Mouse (Mus musculus) liver, adult 2 months (tissue): ENCODE measurements around the gene Fbxo6. TPM values are rescaled to one million over a fixed set of nuclear protein-coding genes. Genes with fewer than 3 reads are reported as not detected.
A peak's percentile ranks its signal among the peaks of the same experiment; 100 is the strongest.

Experiments used
- DNase-seq: peaks from one replicate; pipeline ENCODE4 v3.0.0-alpha.2; 2011; ENCODE audit warnings: low read depth, low spot score; ENCODE audit errors: extremely low read depth
- H3K27ac ChIP-seq: fragments of 200-500 bp; replicated peaks from 2 replicates; pipeline ENCODE4 v1.5.1; 2012; ENCODE audit warnings: low read depth, mild to moderate bottlenecking, control low read depth, inconsistent platforms, low read length; ENCODE audit not compliant: insufficient read depth
- H3K27me3 ChIP-seq: fragments of 200-500 bp; 2 replicates; pipeline ENCODE4 v1.6.1; 2012; ENCODE audit warnings: mild to moderate bottlenecking, moderate library complexity, low read length, inconsistent platforms; ENCODE audit not compliant: control insufficient read depth, insufficient read depth
- H3K36me3 ChIP-seq: fragments of 200-500 bp; 2 replicates; pipeline ENCODE4 v1.6.1; 2012; ENCODE audit warnings: low read length, inconsistent platforms; ENCODE audit not compliant: control insufficient read depth, insufficient read depth
- H3K4me1 ChIP-seq: fragments of 200-500 bp; 2 replicates; pipeline ENCODE4 v1.6.1; 2011; ENCODE audit warnings: low read length; ENCODE audit not compliant: control insufficient read depth, insufficient read depth
- H3K4me3 ChIP-seq: fragments of 200-500 bp; 2 replicates; pipeline ENCODE4 v1.5.1; 2011; ENCODE audit warnings: low read depth, mild to moderate bottlenecking, control low read depth, low read length, moderate library complexity; ENCODE audit not compliant: insufficient read depth
- H3K79me2 ChIP-seq: fragments of 200-500 bp; 2 replicates; pipeline ENCODE4 v1.6.1; 2012; ENCODE audit warnings: inconsistent platforms, mild to moderate bottlenecking, low read length, moderate library complexity; ENCODE audit not compliant: control insufficient read depth, insufficient read depth
- H3K9ac ChIP-seq: fragments of 200-500 bp; 2 replicates; pipeline ENCODE4 v1.6.1; 2012; ENCODE audit warnings: low read depth, mild to moderate bottlenecking, control low read depth, inconsistent platforms, low read length
- CTCF ChIP-seq: fragments of 200-500 bp; IDR thresholded peaks from 2 replicates; pipeline ENCODE4 v1.5.1; 2011; ENCODE audit warnings: low read depth, low read length, control low read depth
- POLR2A ChIP-seq: fragments of 200-500 bp; IDR thresholded peaks from 2 replicates; pipeline ENCODE4 v1.6.1; 2011; ENCODE audit warnings: low read length, control low read depth; ENCODE audit not compliant: insufficient read depth; ENCODE audit errors: extremely low read depth
- WGBS: fragments of 180-500 bp; shearing (Covaris S2); methylation state at CpG from one replicate; pipeline ENCODE4 v1.1.7; 2018; 5-methylcytosine and 5-hydroxymethylcytosine counted together
- polyA plus RNA-seq: library from polyadenylated mRNA; depleted of rRNA; stranded (reverse); fragments of >200 nt; gene quantifications from 2 replicates; pipeline ENCODE4 v1.2.3, GENCODE M21; 2012
- total RNA-seq: library from RNA; depleted of rRNA; stranded (reverse); fragments of >200 nt; gene quantifications from 2 replicates; pipeline ENCODE4 v1.2.3, GENCODE M21; 2014

The Fbxo6 gene
- total and polyA plus RNA-seq, 2 experiments, result 38.7 to 91.9 TPM

DNA sequence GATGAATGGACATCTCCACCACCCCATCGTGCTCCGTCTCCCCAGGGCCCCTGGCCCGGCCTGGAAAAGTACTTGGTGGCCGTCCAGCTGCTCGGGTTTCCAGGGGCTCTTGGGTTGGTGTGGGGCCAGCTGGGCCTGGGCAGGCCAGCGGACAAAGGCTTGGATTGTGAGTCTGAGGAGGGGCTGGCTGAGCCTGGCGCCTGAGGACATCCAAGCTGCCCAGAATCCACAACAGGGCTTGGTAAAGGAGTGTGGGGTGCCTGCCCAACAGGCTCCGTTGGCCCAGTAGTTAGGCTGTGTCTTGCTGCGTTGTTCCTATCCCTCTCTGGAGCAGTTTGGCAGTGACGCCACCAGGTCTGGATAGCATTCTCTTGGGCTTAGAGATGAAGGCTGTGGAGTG is 14.5 kb upstream of the Fbxo6 start:
- DNase-seq, result no peak
- Histone ChIP-seq H3K9ac (no peak overlapping the region), H3K36me3 (no peaks in the 10 kb centered on the region), H3K27ac (no peak overlapping the region), H3K79me2 (no peaks in the 10 kb centered on the region), H3K4me1 (peaks cover 1% of the 10 kb centered on the region; the same call in 1 of the 2 replicates), H3K4me3 (no peak overlapping the region), H3K27me3 (peaks cover 11% of the 10 kb centered on the region)
- 18% methylated on average over 10 of the region's 10 CpGs for WGBS
- TF ChIP-seq POLR2A, result no peak
- TF ChIP-seq CTCF, result no peak

DNA sequence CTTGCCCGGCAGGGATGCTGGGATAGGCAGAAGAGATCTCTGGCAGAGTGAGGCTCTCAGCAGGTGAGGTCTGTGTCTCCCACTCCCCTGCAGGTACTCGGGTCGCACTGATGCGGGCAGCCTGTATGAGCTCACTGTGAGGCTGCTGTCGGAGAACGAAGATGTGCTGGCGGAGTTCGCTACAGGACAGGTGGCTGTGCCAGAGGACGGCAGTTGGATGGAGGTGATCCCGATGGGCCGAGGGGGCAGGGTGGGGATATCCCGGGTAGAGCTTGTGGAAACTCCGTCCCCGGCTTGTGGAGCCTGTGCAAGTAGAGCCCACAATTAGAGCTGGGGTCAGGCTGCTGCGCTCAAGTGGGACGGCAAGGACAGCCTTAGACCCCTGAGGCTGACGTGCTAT is 13.6 kb upstream of the Fbxo6 start:
- H3K4me1 ChIP-seq, result peaks cover 2% of the 10 kb centered on the region
- H3K4me3 ChIP-seq, result no peak overlapping the region
- no peaks in the 10 kb centered on the region for H3K79me2 ChIP-seq
- WGBS, result 9% methylated on average over 17 of the region's 17 CpGs
- no peaks in the 10 kb centered on the region for H3K36me3 ChIP-seq
- H3K27me3 ChIP-seq, result peaks cover 16% of the 10 kb centered on the region
- no peak overlapping the region for H3K9ac ChIP-seq
- no peak overlapping the region for H3K27ac ChIP-seq
- TF ChIP-seq CTCF (no peak), POLR2A (no peak)
- DNase-seq, result no peak

DNA sequence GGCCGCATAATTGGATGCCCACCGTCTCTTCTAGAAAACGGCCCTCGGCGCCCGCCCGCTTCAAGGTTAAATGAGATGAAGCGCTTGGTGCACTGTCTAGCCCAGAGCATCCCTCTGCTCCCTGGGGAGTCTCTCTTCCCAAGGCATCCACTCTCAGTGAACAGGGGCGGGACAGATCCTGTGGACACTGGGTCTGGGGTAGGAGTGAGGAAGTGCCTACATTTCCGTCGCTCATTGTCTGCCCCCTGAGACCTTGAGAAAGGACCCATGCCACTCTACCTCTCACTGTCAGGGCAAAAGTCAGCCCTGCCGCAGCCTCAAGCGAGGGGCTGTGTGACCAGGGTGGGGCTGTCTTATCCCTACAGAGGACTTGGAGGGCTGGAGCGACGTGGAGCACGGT is 12.5 kb upstream of the Fbxo6 start:
- Histone ChIP-seq H3K4me1 (peaks cover 3% of the 10 kb centered on the region), H3K27ac (no peak overlapping the region), H3K9ac (no peak overlapping the region), H3K4me3 (no peak overlapping the region), H3K27me3 (peaks cover 15% of the 10 kb centered on the region), H3K79me2 (no peaks in the 10 kb centered on the region), H3K36me3 (no peaks in the 10 kb centered on the region)
- DNase-seq, result no peak
- WGBS, result 5% methylated on average over 16 of the region's 16 CpGs
- no peak for TF ChIP-seq CTCF
- no peak for TF ChIP-seq POLR2A

DNA sequence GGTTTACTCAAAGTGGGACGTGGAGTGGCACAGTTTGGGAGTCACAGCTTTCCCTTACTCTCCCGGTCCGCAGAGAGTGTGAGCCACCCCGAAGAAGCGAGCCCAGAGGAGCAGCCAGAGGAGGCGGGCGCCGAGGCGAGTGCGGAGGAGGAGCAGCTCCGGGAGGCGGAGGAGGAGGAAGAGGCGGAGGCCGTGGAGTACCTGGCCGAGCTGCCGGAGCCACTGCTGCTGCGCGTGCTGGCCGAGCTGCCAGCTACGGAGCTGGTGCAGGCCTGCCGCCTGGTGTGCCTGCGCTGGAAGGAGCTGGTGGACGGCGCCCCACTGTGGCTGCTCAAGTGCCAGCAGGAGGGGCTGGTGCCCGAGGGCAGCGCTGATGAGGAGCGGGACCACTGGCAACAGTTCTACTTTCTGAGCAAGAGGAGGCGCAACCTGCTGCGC is 12.1 kb upstream of the Fbxo6 start:
- Histone ChIP-seq H3K79me2 (no peaks in the 10 kb centered on the region), H3K9ac (peak overlapping the region; percentile 27; the same call in 1 of the 2 replicates), H3K36me3 (no peaks in the 10 kb centered on the region), H3K4me1 (peaks cover 5% of the 10 kb centered on the region), H3K27me3 (peaks cover 14% of the 10 kb centered on the region), H3K27ac (no peak overlapping the region), H3K4me3 (peak overlapping the region; percentile 13; the same call in 1 of the 2 replicates)
- peak; percentile 79 for DNase-seq
- WGBS, result 1% methylated on average over 29 of the region's 29 CpGs
- TF ChIP-seq POLR2A (no peak), CTCF (peak; percentile 94)

DNA sequence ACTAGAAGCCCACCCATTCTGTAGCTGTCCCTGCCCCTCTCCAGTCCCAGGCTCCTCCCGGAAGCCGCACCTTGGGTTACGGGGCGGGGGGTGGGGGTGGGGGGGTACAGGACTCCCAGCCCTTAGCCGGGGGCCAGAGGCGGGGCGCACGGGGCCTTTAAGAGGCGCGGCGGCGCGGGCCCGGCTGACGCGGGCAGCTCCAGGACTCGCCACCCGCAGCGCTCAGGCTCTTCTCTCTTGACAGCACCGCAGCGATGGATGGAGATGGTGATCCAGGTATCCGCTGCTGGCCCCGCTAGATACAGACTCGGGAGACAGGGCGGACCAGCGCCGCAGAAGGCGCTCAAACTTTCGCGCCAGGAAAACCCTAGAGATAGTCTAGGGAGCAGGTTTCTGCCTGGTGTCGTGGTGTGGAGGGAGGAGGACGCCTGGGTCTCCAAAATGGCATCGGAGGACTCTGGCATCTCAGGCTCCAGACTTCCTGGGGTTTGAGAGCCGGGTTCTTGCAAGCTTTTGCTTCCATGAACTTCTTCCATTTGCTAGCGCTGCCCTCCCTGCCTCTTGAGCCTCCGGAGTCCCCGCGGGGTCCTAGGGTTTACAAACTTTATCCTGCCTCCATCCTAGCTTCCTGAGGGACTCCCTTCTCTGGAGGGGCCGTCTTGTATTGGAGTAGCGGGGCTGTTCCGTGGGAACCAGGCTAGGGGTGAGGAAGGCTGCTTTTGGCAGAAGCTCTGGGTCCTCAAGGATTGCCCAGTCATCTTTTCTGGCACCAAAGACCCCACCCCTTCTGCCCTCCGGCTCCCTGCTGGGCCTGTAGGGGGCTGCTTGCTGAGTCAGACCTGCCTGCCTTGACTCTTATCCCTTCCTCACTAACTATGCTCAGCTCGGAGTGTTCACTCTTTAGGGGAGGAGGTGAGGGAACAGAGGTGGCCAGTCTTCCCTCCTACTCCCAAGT is 8.8 kb upstream of the Fbxo6 start, which contains the start of the genes Fbxo44 and Fbxo2:
Gene Fbxo44 (minus strand): TSS at position 47 of the 955 bp plus-strand sequence.
Gene Fbxo2 (plus strand): TSS at position 186 of the 955 bp plus-strand sequence.
- peaks cover 11% of the 10 kb centered on the region for H3K4me1 ChIP-seq
- H3K79me2 ChIP-seq, result no peaks in the 10 kb centered on the region
- peak within 1 kb of the TSS; percentile 14; the same call in 1 of the 2 replicates for H3K27ac ChIP-seq
- peak within 1 kb of the TSS; percentile 59 for H3K4me3 ChIP-seq
- DNase-seq, result no peak
- peaks cover 9% of the 10 kb centered on the region; the same call in 1 of the 2 replicates for H3K27me3 ChIP-seq
- TF ChIP-seq POLR2A (no peak), CTCF (no peak)
- no peaks in the 10 kb centered on the region for H3K36me3 ChIP-seq
- WGBS, result 5% methylated on average over 43 of the region's 43 CpGs
- peak within 1 kb of the TSS; percentile 70 for H3K9ac ChIP-seq
